Mouse (Mus musculus): Measurements from ENCODE around the gene Akr1a1.
"Not testable (repeated sequence)": the region's sequence is repeated elsewhere in the genome, so short reads cannot be mapped to it uniquely, and the experiment has no call there.

Gene Akr1a1

DNA sequence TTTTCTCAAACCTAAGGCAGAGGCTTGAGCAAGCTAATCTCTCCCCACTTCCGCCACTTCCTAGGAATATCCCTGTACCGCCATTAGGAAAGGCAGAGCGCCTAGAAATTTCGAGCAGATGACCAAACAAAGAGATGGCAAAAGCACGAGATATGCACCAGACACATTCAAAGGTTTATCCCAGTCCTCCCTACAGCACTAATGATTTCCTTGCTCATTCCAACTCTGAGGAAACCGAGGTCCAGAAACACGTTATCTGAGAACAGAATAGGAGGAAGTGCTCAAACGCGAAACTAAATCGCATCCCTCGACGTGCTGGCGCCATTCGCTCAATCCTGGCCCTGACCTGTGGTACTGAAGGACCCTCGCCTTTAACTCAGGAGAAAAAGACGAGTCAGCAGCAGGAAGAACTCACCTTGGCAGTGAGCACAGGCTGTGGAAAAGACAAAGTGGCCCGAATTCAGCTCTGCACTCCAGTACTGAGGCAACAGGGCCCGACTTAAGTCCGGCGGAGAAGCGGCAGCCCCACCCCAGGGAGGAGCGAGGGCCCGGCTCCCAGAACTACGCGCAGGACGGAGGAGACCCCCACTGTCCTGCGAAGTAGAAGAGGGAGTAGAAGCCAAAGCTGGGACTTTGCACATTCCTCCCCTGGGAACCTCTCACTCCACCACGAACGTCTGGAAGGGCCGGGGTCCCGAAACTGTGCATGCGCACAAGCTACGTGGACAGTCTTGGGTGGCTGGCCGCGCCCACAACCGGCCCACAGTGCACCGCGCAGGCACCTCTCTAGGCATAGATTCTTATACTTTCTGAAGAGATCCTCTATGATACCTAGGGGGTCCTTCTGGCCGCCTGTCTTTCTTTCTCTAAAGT is at the start of gene Akr1a1:
Gene Akr1a1 (minus strand): TSS at position 757 of the 873 bp plus-strand sequence.
- DNase-seq (ENCODE audit: low read depth, low spot score): peak; percentile 91

DNA sequence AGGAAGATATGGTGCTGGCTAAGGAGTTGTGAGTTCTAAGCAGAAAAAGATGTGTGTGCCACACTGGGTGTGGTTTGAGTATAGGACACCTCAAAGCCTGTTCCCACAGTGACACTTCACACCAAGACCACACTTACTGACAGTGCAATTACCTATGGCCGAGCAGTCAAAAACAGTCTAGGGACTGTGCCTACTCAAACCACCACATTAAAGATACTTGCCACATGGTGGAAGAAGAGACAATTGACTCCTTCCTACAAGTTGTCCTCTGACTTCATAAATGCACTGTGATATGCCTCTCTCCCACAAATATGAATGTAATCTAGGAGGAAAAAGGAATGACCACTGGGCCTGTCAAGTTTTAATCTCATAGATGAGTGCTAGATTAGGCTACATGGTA is 49.5 kb upstream of the Akr1a1 start:
- no peak for DNase-seq (ENCODE audit: low read depth, low spot score)

DNA sequence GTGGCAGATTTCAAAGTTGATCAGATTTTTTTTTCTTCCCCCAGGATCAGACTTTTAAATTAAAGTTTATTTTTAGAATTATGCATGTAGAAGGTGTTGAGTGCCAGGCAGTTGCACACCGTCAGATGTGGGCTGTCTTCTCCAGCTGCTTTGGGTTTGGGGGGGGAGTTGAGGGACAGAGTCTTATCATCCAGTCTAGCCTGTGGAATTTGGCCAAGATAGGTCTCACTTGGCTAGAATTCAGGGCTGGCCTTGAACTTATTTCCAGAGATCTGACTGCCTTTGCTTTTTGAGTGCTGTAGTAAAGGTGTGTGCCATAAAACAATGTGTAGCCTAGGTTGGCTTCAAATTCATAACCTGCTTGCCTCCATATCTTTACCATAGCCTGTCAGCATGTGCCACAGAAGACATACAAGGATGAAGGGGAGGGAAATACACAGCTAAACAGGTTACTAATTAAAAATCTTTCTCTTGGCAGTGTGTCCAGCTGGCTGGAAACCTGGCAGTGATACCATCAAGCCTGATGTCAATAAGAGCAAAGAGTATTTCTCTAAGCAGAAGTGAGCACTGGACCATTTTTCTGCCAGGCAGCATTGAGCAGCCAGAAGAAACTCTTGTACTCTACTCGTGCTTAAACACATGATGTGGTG is 47.3 kb upstream of the Akr1a1 start:
- no peak for DNase-seq (ENCODE audit: low read depth, low spot score)

DNA sequence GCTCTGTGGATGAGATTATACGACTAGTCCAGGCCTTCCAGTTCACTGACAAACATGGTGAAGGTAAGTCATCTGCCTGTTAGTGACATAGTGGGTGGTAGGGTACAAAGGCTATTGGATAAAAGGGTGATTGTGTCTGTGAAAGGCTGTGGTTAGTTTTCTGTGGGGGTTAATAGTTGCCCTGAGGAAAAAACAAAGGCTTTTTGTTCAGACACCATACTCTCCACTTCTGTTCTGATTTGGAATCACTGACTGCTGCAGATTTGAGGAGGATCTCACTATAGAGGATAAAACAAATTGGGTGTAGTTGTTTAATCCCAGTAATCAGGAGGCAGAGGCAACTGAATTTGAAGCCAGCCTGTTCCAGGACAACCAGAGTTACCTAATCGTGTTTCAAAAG is 42.3 kb upstream of the Akr1a1 start:
- DNase-seq (ENCODE audit: low read depth, low spot score): no peak

DNA sequence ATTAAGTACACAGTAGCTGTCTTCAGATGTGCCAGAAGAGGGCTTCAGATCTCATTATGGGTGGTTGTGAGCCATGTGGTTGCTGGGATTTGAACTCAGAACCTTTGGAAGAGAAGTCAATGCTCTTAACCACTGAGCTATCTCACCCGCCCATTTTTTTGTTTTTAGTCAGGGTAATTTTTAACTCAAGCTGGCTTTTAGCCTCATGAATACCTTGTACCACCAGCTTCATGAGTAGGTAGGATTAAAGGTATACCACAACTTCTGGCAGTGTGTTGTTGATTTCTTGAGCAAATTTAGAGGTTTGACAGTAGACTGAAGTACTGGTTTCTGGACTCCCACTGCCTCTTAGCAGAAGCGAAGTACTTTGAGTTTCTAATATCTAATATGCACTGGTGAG is 40.7 kb upstream of the Akr1a1 start:
- no peak for DNase-seq (ENCODE audit: low read depth, low spot score)

DNA sequence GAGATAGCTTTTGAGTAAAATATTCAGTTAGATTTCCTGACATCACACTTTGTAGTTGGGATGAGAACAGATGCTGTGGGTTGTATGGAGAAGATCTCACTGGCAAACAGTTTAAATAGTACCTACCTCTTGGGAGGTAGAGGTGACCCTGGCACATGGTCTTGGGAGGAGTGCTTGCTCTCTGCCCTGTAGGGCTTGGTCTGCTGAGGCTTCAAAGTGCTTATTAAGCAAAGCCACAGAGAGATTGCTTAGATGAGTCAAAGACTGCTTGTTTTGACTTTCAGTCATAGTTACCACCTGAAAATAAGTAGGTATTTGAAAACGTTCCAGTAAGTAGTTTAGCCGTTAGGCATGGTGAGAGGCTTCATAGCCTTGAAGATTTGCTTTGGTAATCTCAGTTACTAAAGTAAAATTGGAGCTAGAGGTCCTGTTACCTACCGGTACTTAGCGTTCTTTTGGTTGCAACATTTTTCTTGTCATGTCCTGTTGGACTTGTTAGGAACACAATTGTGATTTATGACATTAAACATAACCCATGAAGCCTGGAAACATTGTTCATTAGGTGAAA is 37.9 kb upstream of the Akr1a1 start:
- no peak for DNase-seq (ENCODE audit: low read depth, low spot score)

DNA sequence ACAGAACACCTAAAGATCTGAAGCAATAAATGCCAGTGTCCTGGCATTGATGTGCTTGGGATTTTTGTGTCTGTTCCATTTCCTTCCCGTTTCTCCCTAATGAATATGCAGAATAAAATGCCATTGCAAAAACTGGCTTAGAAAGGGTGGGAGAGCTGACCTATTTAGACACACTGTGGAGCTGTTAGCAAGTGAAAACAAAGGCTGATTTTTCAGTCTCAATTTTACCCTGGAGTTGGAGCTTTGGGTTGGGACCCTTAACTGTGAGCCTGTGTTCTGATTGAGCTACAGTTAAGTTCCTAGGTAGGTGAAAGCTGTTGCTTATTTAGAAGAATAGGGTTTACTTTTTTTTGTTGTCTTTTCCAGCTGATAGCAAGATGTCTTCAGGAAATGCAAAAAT is 35.6 kb upstream of the Akr1a1 start:
- DNase-seq (ENCODE audit: low read depth, low spot score): no peak

DNA sequence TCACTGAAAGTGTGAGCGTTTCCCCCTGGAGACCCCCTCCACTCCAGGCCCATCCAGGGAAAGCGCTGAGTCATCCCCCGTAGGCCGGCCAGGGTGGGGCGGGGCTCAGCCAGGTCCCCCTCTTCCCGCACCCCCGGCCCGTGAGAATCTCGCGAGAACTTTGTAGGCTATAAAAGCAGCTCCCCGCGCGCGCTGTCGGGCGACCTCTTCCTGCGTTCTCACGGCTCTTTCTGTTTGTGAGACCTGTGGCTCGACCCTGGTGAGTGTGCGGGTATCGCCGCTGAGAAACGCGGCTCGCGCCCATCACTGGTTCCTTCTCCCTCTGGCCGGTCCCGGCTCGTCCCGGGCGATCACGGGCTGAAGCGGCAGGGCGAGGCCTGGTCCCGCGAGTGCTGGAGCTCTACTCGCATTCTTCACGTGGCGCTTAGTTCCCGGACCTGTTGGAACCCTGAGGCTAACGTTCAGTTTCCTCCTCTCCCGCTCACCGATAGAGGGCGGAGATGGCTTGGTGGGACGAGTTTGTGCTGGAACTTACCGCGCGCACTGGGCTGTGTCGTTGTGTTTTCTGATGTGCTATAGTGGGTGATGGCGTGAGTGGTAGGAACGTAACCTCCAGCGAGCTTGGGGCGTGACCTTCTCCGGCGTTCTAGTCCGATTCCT is 34.1 kb upstream of the Akr1a1 start, which contains the start of gene Prdx1:
Gene Prdx1 (plus strand): TSS at position 143 of the 660 bp plus-strand sequence.
- peak; percentile 95 for DNase-seq (ENCODE audit: low read depth, low spot score)

DNA sequence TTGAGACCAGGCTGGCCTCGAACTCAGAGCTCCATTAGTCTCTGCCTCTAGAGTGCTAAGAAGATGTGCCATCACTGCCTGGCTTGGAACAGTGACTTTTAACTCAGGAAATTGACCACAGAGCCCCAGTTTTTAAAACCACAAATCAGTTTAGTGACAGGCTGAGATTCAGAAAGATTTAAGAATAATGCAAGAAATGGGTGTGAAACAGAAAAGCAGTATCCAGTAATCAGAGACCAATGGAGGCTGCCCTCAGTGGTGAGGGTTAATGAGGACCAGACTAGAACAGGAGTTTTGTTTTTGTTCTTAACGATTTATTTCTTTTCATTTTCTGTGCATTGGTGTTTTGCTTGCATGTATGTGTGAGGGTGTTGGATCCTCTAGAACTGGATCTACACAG is 33.2 kb upstream of the Akr1a1 start:
- DNase-seq (ENCODE audit: low read depth, low spot score): no peak

DNA sequence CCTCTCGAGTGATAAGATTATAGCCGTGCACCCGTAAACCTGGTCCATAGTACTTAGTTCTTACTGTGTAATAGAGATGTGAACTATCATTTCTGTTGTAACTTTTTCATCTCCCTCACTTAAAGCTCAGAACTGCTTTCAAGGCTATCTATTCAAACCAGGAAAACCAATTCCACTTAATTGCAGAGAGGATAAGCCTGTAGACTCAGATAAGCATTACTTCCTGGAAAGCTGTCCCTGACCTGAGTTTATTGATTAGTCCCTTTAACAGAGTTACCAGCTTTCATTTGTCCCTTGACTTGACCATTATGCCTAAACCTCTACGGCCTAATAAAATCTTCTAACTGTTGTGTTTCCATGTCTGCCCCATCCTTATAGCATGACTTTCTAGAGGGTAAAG is 32.5 kb upstream of the Akr1a1 start:
- DNase-seq (ENCODE audit: low read depth, low spot score): no peak

DNA sequence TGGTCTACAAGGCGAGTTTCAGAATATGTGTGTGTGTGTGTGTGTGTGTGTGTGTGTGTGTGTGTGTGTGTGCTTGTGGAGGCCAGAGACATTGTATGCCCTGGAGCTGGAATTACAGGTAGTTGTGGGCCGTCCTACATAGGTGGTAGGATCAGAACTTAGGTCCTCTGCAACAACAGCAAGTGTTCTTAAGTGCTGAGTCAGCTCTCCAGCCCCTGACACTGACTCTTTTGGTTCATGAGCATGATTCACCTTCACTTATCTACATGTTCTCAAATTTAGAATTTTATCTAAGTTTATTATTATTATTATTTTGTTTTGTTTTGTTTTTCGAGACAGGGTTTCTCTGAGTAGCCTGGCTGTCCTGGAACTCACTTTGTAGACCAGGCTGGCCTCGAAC is 29.0 kb upstream of the Akr1a1 start:
- not testable (repeated sequence) for DNase-seq (ENCODE audit: low read depth, low spot score)

DNA sequence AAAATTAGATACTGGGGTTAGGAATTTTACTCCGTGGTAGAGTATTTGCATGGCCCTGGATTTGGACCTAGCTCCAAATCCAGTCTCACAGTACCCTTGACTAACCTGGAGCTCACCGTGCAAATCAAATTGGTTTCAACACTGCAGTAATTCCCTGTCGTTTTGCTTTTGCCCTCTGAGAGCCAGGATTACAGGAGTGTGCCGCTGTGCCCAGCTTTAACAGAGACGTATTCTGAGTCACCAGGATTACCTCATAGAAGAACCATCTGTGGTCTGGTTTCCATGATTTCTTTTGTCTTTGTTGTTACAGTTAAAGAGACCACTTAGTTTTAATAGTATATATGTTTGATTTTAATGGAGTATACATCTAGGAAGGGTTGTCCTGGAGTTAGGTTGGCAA is 27.7 kb upstream of the Akr1a1 start:
- no peak for DNase-seq (ENCODE audit: low read depth, low spot score)

DNA sequence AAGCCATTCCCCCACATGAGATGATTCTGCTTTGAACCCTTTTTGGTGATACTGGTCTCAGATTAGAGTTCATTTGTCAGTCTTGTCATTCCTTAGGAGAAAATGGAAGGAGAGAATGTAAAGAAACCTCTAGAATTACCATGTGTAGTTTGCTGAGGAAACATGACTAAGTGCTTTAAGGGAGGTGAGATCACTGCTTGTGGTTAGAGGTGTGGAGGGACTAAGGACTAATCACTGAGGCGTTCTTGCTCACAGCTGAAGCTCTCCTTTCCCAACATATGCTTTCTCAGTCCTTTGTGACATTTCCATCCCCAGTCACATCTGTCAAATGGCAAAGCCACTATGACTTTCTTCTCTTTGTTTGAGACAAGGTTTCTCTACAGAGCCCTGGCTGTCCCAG is 26.3 kb upstream of the Akr1a1 start:
- no peak for DNase-seq (ENCODE audit: low read depth, low spot score)

DNA sequence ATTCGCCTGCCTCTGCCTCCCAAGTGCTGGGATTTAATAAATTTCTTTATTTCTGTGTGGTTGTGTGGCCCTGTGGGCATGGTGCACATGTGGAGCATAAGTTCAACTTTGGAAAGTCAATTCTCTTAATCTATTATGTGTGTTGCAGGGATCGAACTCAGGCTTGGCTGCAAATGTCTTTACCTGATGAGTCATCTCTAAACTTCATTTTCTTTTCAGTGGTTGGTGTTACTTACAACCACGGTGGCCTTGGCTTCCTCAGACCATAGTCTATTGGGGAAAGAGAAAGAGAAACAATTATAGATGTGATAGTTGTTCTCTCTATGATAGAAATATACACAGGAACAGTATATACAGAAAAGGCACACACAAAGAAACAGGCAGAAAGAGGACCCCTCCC is 24.5 kb upstream of the Akr1a1 start:
- no peak for DNase-seq (ENCODE audit: low read depth, low spot score)

DNA sequence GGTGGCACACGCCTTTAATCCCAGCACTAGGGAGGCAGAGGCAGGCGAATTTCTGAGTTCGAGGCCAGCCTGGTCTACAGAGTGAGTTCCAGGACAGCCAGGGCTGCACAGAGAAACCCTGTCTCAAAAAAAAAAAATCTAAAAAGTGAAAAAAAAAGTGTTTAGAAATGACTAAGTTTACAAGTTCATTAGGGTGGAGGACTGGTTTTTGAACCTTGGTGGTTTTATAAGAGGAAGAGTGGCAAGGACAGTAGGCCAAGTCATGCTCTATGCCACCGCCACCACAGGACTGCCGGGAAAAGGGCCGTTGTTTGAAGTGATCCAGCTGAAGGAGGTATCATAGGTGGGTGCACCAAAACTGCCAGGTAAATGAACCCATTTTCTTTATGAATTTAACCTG is 23.3 kb upstream of the Akr1a1 start:
- DNase-seq (ENCODE audit: low read depth, low spot score): not testable (repeated sequence)

DNA sequence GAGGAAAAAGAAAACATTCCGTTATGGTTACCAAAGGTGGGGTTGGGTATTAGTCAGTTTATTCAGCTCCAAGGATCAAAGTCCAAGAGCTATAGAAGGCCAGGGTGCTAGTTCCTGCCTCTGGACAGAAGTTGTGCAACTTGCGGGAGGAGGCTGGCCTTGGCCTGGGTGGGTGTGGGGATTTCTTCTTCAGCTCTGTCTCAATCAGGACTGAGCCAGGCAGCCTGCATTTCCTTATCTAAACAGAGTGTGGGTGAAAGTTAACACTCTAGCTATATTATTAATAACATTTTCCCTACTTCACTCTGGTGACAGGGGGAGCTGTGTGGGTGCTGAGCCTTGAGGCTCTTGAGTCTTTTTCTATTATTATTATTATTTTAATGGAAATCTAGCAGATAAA is 21.3 kb upstream of the Akr1a1 start:
- DNase-seq (ENCODE audit: low read depth, low spot score): no peak

DNA sequence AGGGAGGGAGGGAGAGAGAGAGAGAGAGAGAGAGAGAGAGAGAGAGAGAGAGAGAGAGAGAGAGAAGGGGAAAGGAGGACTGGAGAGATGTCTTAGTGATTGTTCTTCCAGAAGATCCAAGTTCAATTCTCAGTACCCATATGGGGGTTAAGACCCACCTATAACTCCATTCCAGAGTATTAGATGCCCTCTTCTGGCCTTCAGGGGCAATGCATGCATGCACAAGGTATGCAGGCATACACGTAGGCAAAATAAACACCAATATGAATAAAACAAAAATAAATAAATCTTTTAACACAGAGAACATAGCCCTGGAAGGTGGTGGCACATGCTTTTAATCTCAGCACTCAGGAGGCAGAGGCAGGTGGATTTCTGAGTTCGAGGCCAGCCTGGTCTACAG is 17.8 kb upstream of the Akr1a1 start:
- no peak for DNase-seq (ENCODE audit: low read depth, low spot score)

DNA sequence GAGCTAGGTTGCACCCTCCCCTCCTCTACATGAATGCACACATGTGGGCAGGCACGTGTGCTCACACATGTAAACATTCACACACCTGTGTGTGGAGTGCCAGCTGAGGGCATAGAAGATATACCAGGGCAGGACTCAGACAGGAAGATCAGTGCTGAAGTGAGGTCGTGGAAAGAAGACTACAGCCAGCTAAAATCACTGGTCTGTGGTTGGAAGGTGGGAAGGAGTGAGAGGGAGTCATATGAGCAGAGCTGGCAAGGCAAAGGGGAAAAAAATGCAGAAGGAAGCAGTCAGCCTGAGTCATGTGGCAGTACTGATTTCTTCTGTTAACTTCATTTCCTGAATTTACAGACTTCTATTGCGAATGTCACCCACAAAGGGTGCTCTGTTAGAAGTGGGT is 16.7 kb upstream of the Akr1a1 start:
- DNase-seq (ENCODE audit: low read depth, low spot score): no peak

DNA sequence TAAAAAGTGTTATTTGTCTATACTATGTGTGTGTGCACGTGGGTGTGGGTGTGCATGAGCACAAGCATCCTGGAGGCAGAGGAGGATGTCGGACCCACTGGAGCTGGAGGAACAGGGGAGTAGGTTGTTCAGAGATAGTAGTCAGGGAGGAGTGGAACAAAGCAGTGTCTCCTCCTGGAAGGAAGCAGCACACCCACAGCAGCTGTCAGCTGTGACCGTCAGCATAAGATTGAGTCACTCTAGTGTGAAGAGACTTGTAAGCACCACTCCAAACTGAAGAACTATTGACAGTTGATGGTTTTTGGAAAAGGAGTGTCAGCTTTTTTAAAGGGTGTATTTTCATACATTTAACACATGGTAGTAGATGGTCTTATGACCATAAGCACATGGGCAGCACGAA is 15.1 kb upstream of the Akr1a1 start:
- no peak for DNase-seq (ENCODE audit: low read depth, low spot score)

DNA sequence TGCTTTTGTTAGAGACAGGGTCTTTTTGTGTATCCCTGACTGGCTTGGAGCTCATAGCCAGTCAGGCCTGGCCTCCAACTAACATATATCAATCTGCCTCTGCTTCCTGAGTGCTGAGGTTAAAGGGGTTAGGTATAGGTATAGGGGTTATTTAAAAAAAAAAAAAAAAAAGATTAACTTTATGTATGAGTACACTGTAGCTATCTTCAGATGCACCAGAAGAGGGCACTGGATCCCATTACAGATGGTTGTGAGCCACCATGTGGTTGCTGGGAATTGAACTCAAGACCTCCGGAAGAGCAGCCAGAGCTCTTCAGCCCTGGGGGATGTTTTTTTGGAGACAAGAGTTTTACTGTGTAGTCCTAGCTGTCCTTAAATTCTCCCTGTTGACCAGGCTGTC is 10.5 kb upstream of the Akr1a1 start:
- no peak for DNase-seq (ENCODE audit: low read depth, low spot score)

DNA sequence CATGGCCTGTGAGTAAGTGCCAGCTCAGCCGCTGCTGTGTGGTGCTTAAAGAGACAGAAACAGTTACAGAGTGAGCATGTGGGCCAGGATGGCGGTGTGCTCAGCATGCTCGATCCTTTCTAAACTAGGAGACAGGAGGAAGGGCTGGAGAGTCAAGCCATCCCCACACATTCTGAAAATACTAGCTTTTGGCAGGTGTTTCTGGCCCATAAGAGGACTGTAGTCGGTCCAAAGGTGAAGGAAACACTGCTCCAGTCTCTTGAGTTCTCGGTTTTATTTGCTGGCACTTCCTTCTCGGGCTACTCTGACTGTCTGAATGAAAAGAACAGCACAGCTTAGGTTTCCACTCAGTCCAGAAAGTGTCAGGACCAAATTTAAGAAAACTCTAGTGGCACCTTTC is 9.3 kb upstream of the Akr1a1 start:
- DNase-seq (ENCODE audit: low read depth, low spot score): no peak

DNA sequence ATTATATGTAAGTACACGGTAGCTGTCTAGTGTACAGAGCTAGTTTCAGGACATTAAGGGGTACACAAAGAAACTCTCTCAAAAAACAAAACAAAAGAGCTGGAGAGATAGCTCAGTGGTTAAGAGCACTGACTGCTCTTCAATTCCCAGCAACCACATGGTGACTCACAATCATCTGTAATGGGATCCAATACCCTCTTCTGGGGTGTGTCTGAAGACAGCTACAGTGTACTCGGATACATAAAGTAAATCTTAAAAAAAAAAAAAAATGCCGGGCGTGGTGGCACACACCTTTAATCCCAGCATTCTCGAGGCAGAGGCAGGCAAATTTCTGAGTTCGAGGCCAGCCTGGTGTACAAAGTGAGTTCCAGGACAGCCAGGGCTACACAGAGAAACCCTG is 8.4 kb upstream of the Akr1a1 start:
- DNase-seq (ENCODE audit: low read depth, low spot score): not testable (repeated sequence)
